Mouse (Mus musculus) layer of hippocampus, adult 2 months (tissue): Measurements from ENCODE around the gene Cfap97. TPM values are rescaled to one million over a fixed set of nuclear protein-coding genes. Genes with fewer than 3 reads are reported as not detected.

Experiments
- DNase-seq, 2 experiments: peaks; one replicate each; pipeline ENCODE4 v3.0.0; 2022; ENCODE audit warnings: low spot score in 2 of 2
- H3K27ac ChIP-seq: fragments of 200-600 bp; 2 replicates; pipeline ENCODE4 v1.8.1; 2022
- H3K4me3 ChIP-seq: fragments of 200-600 bp; 2 replicates; pipeline ENCODE4 v1.8.1; 2022; ENCODE audit warnings: mild to moderate bottlenecking
- CTCF ChIP-seq: fragments of 200-600 bp; conservative IDR thresholded peaks from 2 replicates; pipeline ENCODE4 v1.8.1; 2022; ENCODE audit warnings: antibody characterized with exemption, mild to moderate bottlenecking, moderate library complexity
- total RNA-seq, 2 experiments: library from RNA; stranded (reverse); gene quantifications; 2 replicates each; pipeline ENCODE4 v1.2.3; 2021

Gene Cfap97
- total RNA-seq, 2 experiments from 2014 or later: 25.2 to 26.2 TPM

DNA sequence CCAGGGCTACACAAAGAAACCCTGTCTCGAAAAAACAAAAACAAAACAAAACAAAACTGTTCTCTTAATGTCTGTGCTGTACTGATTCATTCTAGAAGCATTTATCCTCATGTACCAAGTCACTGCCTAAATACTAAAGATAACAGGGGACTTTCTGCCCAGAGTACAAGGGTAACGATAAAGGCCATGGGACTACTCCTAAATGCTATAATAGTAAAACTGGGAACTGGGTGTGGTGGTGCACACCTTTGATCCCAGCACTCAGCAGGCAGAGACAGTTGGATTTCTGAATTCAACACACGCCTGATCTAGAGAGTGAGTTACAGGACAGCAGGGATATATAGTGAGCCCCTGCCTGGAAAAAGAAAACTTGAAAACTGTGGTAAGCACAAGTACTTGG, 9.9 kb upstream of the Cfap97 start:
- TF ChIP-seq CTCF: no peak
- DNase-seq: no peak
- Histone ChIP-seq H3K27ac (no peak overlapping the region), H3K4me3 (no peak overlapping the region)

DNA sequence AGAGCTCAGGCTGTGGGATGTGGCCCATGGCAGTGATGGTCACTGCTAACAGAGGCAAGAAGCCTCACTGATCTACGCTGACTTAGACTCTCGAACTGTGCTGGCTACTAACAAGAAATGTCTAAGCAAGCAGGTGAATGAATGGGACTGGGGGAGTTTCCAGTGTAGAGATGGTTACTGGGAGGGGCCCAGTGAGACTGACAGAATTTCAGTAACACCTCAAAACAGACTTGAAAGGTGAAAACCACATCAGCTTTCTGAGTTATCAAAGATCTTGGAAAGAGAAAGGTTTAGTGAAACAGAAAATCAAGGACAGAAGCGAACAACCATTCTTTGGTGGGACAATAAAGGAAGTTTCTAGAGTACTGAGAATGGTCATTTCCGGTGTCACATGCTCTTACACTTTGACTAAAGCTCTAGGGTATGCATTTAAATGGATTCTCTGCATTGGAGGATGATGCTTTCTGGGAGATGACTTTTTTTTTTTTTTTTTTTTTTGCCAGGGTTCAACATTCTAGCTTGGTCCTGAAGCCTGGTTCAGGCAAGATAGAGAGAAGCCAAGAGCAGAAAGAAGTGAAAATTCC, 9.0 kb upstream of the Cfap97 start:
- Histone ChIP-seq H3K4me3 (no peak overlapping the region), H3K27ac (no peak overlapping the region)
- no peak for DNase-seq
- TF ChIP-seq CTCF: no peak

DNA sequence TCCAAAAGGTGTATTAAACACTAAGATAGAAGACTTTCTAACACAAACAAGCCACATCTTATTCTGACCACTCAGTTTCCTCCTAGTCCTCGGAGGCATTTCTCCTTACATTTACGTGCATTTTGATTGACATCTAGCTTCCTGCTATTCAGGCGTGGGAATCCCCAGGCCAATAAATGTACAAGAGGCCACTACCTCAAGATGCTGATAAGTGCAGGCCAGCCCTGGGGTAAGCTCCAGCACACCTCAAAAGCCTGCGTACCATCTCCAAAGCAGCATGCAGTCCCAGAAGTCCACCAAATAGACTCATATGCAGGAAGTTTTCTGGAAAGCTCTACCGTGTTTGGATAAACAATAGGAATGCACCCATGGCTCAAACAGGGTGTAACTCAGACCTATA, 8.1 kb upstream of the Cfap97 start:
- DNase-seq: no peak
- H3K27ac ChIP-seq: no peak overlapping the region
- no peak overlapping the region for H3K4me3 ChIP-seq
- no peak for TF ChIP-seq CTCF

DNA sequence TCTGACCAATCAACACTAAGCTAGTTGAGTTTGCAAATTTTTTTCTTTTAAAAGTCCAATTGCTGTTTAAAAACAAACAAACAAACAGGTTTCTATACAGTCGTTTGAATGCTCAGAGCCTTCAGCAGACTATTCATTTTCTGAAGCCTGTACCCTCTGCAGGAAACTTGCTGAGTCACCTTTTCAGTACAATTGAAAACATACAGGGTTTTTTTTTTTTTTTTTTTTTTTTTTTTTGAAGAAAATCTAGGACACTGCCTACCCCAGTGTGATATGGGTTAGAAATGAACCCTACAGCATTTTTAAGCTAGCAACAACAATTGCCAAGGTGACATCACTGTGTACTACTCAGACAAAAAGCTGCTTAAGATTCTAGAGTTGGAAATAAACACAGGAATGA, 7.6 kb upstream of the Cfap97 start:
- no peak for TF ChIP-seq CTCF
- no peak for DNase-seq
- Histone ChIP-seq H3K4me3 (no peak overlapping the region), H3K27ac (no peak overlapping the region)

DNA sequence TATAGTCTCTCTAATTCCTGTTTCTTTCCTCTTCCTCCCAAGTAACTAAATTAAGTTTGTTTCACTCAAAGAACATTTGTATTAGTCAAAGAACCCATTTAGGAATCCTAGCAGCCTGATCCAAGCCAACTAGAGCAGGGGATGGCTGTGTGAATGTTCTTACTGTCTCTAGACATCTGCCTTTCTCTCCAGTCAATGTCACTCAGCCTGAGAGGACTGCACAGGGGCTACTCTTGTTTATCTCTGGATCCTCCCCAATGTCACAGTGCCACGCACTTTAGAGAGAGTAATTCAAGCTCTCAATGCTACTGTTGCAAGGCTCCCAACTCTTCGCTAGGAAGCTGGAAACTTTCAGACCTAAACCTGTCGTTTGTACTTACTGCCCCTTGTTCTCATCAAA, 5.4 kb upstream of the Cfap97 start:
- TF ChIP-seq CTCF: no peak

DNA sequence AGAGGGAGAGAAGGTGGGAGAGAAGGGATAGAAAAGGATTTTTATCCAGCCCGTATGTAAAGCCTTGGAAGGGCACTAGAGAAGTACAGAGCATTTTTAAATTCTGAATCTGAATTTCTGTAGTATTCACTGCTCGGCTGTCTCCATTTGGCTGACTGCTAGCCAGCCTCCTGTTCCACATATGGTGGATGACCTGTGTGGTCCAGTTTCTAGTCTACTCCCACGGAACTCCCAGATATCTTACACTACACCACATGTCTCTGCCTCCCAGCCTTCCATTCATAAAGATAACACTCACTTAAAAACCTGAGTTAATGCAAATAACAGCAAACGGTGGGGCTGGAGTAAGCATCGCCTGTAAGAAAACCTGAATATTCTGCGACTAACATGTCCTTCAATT, 2.3 kb upstream of the Cfap97 start:
- Histone ChIP-seq H3K27ac (no peak overlapping the region), H3K4me3 (no peak overlapping the region)
- DNase-seq: no peak
- no peak for TF ChIP-seq CTCF

More for the DNA sequence above, 5.4 kb upstream of the Cfap97 start:
- Histone ChIP-seq H3K4me3 (no peak overlapping the region), H3K27ac (peak overlapping the region; percentile 49)
- peak in 1 of 2 experiments; percentile 34 for DNase-seq

DNA sequence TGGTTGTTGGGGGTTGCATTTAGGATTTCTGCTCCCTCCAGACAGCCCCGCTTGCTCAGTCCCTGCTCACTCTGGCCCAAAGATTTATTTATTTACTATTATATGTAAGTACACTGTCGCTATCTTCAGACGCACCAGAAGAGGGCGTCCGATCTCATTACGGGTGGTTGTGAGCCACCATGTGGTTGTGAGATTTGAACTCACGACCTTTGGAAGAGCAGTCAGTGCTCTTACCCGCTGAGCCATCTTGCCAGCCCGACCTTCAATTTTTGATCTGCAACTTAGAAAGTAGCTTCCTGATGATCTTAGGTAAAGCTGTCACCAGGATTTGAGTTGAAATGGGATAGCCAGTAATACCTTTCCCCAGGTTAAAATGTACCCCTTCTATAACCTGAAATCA, 1.8 kb upstream of the Cfap97 start:
- no peak for DNase-seq
- TF ChIP-seq CTCF: peak; percentile 62
- no peak overlapping the region; the same call in 1 of the 2 replicates for H3K4me3 ChIP-seq
- no peak overlapping the region for H3K27ac ChIP-seq

DNA sequence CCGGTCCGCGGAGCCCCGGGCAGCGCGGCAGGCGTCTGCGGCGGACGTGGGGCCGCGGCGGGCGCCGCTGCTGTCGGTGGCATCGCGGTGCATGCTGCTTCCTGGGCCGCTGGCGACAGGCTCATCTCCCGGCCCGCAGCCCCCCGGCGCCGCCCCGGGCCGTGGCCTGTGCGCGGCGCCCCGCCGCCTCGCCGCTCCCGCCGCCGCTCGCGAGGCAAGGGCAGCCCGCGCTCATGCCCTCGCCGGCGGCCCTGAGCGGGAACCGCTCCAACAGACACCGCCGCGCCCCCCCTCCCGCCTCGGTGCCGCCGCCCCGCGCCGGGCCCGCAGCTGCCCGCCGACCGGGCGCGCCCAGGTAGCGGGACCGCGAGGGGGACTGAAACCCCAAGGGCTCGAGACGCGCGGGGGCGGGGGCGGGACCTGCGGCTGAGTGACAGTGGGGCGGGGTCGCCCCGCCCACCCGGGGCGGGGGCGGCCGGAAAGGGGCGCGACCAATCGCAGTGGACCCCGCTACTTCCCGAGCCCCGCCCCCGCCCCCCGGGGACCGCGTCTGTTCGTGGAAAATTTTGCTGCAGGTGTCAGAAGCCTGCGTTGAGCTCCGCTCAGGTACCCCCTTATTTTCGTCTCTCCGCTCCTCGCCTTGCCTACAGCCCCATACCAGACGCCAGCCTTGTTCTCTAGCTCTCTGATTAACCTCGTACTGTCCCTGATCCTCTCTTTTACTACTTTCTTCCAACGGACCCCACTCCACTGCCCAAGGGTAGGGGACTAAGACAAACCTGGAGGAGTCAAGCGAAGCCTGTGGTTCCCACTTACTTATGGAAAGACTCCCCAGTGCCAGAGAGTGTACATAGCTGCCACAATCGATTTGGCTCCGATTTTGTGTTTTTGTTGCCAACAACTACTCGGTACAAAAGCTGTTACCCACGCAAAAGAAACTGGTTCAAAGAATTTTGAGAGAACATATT, 777 bp downstream of the Cfap97 start, which contains the start of gene Snx25:
Gene Snx25, minus strand, starts transcription at position 96 of the 968 bp plus-strand sequence.
- H3K4me3 ChIP-seq: peak within 1 kb of the TSS; percentile 78
- TF ChIP-seq CTCF: no peak
- DNase-seq: peak; percentile 80 to 84
- H3K27ac ChIP-seq: peak within 1 kb of the TSS; percentile 88

DNA sequence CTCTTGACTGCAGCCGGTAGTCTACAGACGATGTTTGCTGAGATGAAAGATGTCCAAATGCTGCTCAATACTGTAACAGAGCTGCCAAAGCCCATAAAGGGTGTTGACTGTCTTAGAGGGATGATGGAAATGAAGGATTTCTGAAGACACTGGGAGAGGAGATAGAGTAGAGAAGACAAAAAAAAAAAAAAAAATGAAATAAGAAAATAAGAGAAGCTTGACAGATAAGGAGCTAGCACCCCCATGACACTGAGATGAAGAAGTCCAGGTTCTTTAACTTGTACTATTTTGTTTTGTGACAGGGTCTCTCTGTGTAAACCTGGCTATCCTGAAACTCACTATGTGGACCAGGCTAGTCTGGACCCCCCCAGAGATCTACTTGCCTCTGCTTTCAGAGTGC, 1.5 kb downstream of the Cfap97 start:
- DNase-seq: no peak
- TF ChIP-seq CTCF: no peak
- H3K27ac ChIP-seq: no peak overlapping the region; the same call in 1 of the 2 replicates
- peak overlapping the region; percentile 78 for H3K4me3 ChIP-seq

DNA sequence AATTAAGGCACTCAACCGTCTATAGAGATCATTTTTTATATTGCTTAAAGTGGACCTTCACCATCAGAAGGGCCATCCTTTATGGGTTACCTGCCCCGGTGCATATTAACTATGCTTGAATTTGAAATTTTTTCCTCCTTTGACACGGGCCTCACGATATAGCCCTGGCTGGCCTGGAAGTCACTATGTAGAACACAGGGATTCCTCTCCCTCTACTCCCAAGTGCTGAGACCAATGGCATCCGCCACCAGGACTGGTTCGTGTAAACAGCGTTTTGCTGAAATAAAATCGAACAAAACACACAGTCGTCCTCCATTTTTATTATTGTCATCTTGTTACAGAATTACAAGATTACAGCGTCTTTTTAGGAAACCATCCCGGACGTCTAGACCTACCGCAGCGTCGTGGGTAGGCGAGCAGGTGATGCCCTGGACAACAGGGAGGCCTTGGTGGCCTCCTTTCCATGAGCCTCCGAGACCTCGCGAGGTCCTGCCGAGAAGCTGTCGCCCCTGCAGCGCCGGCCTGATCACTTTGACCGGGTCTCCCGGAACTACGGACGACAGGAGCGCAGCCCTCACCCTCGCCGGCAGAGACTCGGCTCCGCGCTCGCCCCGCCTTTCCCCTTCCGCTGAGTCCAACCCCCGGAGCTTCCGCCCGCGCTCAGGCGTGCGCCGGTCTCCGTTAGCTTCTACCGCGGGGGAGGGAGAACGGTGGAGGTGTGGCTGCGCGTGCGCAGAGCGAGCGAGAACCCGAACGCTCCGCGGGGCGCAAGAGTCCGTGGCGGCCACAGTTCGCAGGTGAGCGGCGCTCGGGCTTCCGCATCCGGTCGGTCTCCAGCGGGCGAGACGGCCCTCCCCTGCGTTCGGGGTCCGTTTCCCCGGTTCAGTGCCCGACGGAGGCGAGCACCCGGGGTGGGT, 11.6 kb downstream of the Cfap97 start:
- H3K27ac ChIP-seq: peak overlapping the region; percentile 96
- no peak; the same call in 1 of the 2 replicates for TF ChIP-seq CTCF
- H3K4me3 ChIP-seq: peak overlapping the region; percentile 79
- DNase-seq: peak; percentile 96 to 97

DNA sequence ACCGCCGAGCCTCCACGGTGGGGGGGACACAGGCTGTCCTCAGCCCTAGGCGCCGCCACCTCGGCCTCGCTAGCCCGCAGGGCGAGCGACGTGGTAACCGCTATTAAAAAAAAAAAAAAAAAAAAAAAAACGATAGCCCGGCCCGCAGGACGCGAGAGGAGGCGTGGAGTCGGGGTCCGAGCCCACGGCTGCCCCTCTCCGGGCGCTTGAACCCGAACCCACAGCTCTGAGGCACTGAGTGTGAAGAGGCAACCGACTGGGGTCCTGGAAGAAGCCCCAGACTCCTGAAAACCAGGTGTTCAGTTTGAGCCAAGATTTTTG, 12.3 kb downstream of the Cfap97 start:
- no peak for DNase-seq
- TF ChIP-seq CTCF: no peak
- Histone ChIP-seq H3K4me3 (peak overlapping the region; percentile 79), H3K27ac (peak overlapping the region; percentile 96)

DNA sequence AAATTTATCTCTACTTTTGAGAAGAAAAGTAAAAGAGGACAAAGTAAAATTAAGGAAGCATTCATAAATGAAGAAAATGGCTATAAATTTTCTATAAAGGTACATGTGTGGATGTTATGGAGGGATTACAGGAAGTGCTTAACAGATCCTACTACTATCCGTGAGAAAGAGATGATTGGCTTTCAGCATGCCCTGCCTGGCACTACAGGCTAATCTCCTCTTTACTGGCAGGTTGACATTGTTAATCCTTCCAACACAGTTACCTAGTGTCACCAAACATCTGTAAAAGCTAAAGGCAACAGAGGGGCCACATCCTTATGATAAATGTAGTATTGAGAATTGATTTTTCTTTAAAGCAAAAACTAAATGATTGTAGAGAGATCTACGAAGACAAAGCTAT, 22.1 kb downstream of the Cfap97 start:
- DNase-seq: no peak
- H3K27ac ChIP-seq: no peak overlapping the region
- H3K4me3 ChIP-seq: no peak overlapping the region
- no peak for TF ChIP-seq CTCF

DNA sequence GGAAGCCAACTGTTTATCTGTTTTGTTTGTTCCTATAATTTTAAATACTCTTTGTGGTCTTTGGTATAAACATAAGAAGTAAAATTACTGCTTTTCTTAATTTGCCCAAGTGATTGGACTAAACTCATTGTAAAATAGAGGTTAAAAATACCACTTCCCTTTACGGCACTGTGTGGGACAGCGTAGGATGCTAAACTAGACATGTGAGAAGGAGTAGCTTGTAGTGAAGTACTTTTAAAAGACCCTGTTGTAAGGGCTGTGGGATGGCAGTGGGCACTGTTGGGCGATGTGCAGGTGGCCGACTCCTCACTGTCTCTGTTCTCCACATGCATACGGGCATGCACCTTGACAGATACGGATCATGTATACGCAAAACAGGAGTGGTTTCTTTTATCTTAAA, 28.6 kb downstream of the Cfap97 start:
- Histone ChIP-seq H3K4me3 (no peak overlapping the region), H3K27ac (no peak overlapping the region)
- TF ChIP-seq CTCF: no peak
- no peak for DNase-seq
